Mouse (Mus musculus) liver, embryonic 16.5 days (tissue): ENCODE measurements around the gene Mtg2. TPM values are rescaled to one million over a fixed set of nuclear protein-coding genes. Genes with fewer than 3 reads are reported as not detected.

Experiments
- ATAC-seq: fragments of 200-750 bp; cut with Nextera tagmentation; 2 replicates; pipeline ENCODE4 v1.8.0; 2017; ENCODE audit warnings: low read depth, mild to moderate bottlenecking, moderate number of reproducible peaks, moderate library complexity
- H3K27ac ChIP-seq: fragments of 300-500 bp; sonication (generic); 2 replicates; pipeline ENCODE4 v1.5.1; 2014; ENCODE audit warnings: mild to moderate bottlenecking, low read length
- H3K27me3 ChIP-seq: fragments of 300-500 bp; sonication (generic); 2 replicates; pipeline ENCODE4 v1.6.1; 2014; ENCODE audit warnings: low read depth, low read length, mixed read lengths; ENCODE audit not compliant: control insufficient read depth, insufficient read depth
- H3K36me3 ChIP-seq: fragments of 300-500 bp; sonication (generic); 2 replicates; pipeline ENCODE4 v1.6.1; 2014; ENCODE audit warnings: mild to moderate bottlenecking; ENCODE audit not compliant: control insufficient read depth, insufficient read depth
- H3K4me1 ChIP-seq: fragments of 300-500 bp; sonication (generic); 2 replicates; pipeline ENCODE4 v1.6.1; 2014; ENCODE audit warnings: low read depth, low read length, mixed read lengths; ENCODE audit not compliant: control insufficient read depth
- H3K4me2 ChIP-seq: fragments of 300-500 bp; sonication (generic); 2 replicates; pipeline ENCODE4 v1.6.1; 2014; ENCODE audit warnings: low read depth, low read length, mixed read lengths
- H3K4me3 ChIP-seq: fragments of 300-500 bp; sonication (generic); 2 replicates; pipeline ENCODE4 v1.5.1; 2014; ENCODE audit warnings: low read depth, mild to moderate bottlenecking, low read length
- H3K9ac ChIP-seq: fragments of 300-500 bp; sonication (generic); 2 replicates; pipeline ENCODE4 v1.6.1; 2014; ENCODE audit warnings: low read depth, low read length
- H3K9me3 ChIP-seq: fragments of 300-500 bp; sonication (generic); replicated peaks from 2 replicates; pipeline ENCODE4 v1.6.1; 2016; ENCODE audit warnings: low read length; ENCODE audit not compliant: control insufficient read depth
- WGBS: fragments of 180-500 bp; shearing (Covaris S2); extraction: QIAGEN DNeasy Blood & Tissue Kit; methylation state at CpG from one replicate; pipeline ENCODE4 v1.1.7; 2014; ENCODE audit not compliant: insufficient replicate concordance; 5-methylcytosine and 5-hydroxymethylcytosine counted together
- polyA plus RNA-seq: library from polyadenylated mRNA; unstranded; fragments of >200 nt; fragmentation: Nextera tagmentation; extraction: Ambion mirVana; gene quantifications from 2 replicates; pipeline ENCODE4 v1.2.1, GENCODE M21; 2015

Gene Mtg2
- polyA plus RNA-seq, 1 experiment from 2014 or later, result 9.7 TPM

DNA sequence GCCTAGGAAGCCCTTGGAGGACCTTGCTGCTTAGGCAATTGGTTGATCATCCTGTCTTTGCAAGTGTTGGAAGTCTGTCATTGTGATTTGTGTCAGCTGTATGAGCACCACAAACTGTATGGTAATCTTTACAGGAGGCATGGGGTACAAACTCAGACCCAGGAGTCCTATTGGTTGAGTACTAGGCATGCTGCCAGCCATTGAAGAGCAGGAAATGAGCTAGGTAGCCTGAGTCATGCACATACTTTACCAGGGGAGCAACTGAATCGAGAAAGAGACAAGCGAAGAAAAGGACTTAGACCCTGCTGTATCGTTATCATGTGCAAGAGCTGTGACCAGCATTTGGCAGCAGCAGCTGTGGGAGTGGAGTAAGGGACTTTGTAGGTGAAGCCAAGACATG is 37.5 kb upstream of the Mtg2 start:
- Histone ChIP-seq H3K4me1 (no peaks in the 10 kb centered on the region), H3K4me3 (no peak overlapping the region), H3K27ac (no peak overlapping the region), H3K9ac (no peak overlapping the region), H3K27me3 (no peaks in the 10 kb centered on the region), H3K36me3 (peaks cover 63% of the 10 kb centered on the region), H3K9me3 (no peaks in the 10 kb centered on the region), H3K4me2 (no peak overlapping the region)
- ATAC-seq, result no peak
- WGBS, result 65% methylated on average over 3 of the region's 3 CpGs

GRCm38 (mm10) chr2:180033956-180034355 is 36.4 kb upstream of the Mtg2 start:
- Histone ChIP-seq H3K4me2 (no peak overlapping the region), H3K4me1 (no peaks in the 10 kb centered on the region), H3K9ac (no peak overlapping the region), H3K27me3 (no peaks in the 10 kb centered on the region), H3K9me3 (no peaks in the 10 kb centered on the region), H3K4me3 (no peak overlapping the region), H3K27ac (no peak overlapping the region), H3K36me3 (peaks cover 72% of the 10 kb centered on the region)
- WGBS, result 66% methylated on average over 3 of the region's 3 CpGs
- ATAC-seq, result no peak

DNA sequence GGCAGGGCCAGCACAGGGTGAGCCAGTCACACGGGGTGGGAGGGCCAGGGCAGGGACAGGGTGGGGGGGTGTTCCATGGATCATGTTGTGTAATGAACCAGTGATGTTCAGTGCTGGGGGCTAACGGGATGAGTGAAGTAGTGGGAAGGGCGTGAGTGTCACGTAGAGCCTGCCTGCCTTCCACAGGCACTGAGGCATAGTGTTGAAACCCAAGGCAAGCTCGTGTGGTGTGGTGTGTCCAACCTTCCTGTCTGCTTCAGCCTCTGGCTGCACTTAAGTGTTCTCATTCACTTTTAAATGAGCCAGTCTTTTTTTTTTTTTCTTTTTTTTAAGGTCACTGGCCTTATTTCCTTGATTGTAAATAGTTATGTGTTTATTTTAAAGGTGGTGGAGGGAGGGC is 35.6 kb upstream of the Mtg2 start:
- Histone ChIP-seq H3K4me2 (no peak overlapping the region), H3K36me3 (peaks cover 72% of the 10 kb centered on the region), H3K9me3 (no peaks in the 10 kb centered on the region)

GRCm38 (mm10) chr2:180040406-180040805 is 30.0 kb upstream of the Mtg2 start:
- Histone ChIP-seq H3K36me3 (peaks cover 35% of the 10 kb centered on the region), H3K27ac (peak overlapping the region; percentile 58; the same call in 1 of the 2 replicates), H3K4me2 (peak overlapping the region; percentile 100), H3K9me3 (no peaks in the 10 kb centered on the region), H3K9ac (0 out of 2 replicates have a peak overlapping the region, but pooled peaks have one; percentile 18), H3K4me3 (peak overlapping the region; percentile 95; the same call in 1 of the 2 replicates), H3K4me1 (peaks cover 26% of the 10 kb centered on the region), H3K27me3 (peaks cover 5% of the 10 kb centered on the region; the same call in 1 of the 2 replicates)
- 39% methylated on average over 6 of the region's 6 CpGs for WGBS
- ATAC-seq, result no peak

More for the DNA sequence above, 35.6 kb upstream of the Mtg2 start:
- no peak for ATAC-seq
- no peaks in the 10 kb centered on the region for H3K27me3 ChIP-seq
- no peak overlapping the region for H3K4me3 ChIP-seq
- no peaks in the 10 kb centered on the region; the same call in 1 of the 2 replicates for H3K4me1 ChIP-seq
- no peak overlapping the region for H3K27ac ChIP-seq
- 57% methylated on average over 5 of the region's 5 CpGs for WGBS
- H3K9ac ChIP-seq, result no peak overlapping the region

GRCm38 (mm10) chr2:180041577-180042255 is 28.7 kb upstream of the Mtg2 start:
- Histone ChIP-seq H3K36me3 (peaks cover 24% of the 10 kb centered on the region), H3K27me3 (peaks cover 5% of the 10 kb centered on the region; the same call in 1 of the 2 replicates), H3K4me1 (peaks cover 26% of the 10 kb centered on the region), H3K9ac (peak overlapping the region; percentile 93), H3K9me3 (no peaks in the 10 kb centered on the region), H3K4me2 (peak overlapping the region; percentile 100), H3K4me3 (peak overlapping the region; percentile 95), H3K27ac (peak overlapping the region; percentile 94)
- peak; percentile 53 for ATAC-seq
- under 1% methylated on average over 66 of the region's 66 CpGs for WGBS

DNA sequence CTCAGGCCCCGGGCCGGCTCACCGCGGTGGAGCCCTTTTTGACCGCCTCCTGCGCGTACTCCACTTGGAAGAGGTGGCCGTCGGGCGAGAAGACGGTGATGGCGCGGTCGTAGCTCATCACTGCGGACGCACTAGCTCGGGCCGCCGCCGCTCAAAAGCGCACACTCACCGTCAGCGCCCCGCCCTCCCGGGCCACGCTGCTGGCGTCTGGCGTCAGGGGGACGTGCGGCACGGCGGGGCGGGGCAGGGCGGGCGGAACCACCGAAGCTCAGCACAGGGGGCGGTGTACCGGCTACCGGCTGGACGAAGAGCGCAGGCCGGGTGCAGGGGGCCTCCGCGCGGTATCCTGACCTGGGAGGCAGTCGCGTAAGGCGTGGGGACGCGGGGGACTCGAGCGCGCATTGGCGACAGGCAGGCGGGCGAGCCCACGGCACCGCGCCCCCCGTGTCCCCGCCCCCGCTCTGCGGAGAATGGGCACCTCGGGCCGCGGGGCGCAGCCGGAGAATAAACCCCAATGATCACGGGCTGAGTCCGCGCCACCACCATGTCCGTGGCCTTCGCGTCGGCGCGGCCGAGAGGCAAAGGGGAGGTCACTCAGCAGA is 28.0 kb upstream of the Mtg2 start, which contains the start of the genes Psma7 and Ss18l1:
Gene Psma7 (minus strand): TSS at position 178 of the 602 bp plus-strand sequence.
Gene Ss18l1 (plus strand): TSS at position 254 of the 602 bp plus-strand sequence.
- ATAC-seq, result peak; percentile 97
- Histone ChIP-seq H3K9ac (peak within 1 kb of the TSS; percentile 93), H3K9me3 (no peaks in the 10 kb centered on the region), H3K4me1 (peaks cover 26% of the 10 kb centered on the region), H3K36me3 (peaks cover 18% of the 10 kb centered on the region), H3K4me3 (peak within 1 kb of the TSS; percentile 95), H3K4me2 (peak within 1 kb of the TSS; percentile 100), H3K27me3 (peaks cover 5% of the 10 kb centered on the region; the same call in 1 of the 2 replicates), H3K27ac (peak within 1 kb of the TSS; percentile 94)
- under 1% methylated on average over 69 of the region's 78 CpGs for WGBS

- H3K4me2 ChIP-seq, result peak overlapping the region; percentile 100
- H3K27ac ChIP-seq, result peak overlapping the region; percentile 69
- H3K9me3 ChIP-seq, result no peaks in the 10 kb centered on the region
- under 1% methylated on average over 64 of the region's 66 CpGs for WGBS
- H3K4me1 ChIP-seq, result peaks cover 26% of the 10 kb centered on the region
- peak overlapping the region; percentile 93 for H3K9ac ChIP-seq
- H3K27me3 ChIP-seq, result peaks cover 5% of the 10 kb centered on the region; the same call in 1 of the 2 replicates
- peaks cover 12% of the 10 kb centered on the region for H3K36me3 ChIP-seq
- no peak for ATAC-seq
- H3K4me3 ChIP-seq, result peak overlapping the region; percentile 95
These were observed 27.4 kb upstream of the Mtg2 start for GRCm38 (mm10) chr2:180042858-180043515.

DNA sequence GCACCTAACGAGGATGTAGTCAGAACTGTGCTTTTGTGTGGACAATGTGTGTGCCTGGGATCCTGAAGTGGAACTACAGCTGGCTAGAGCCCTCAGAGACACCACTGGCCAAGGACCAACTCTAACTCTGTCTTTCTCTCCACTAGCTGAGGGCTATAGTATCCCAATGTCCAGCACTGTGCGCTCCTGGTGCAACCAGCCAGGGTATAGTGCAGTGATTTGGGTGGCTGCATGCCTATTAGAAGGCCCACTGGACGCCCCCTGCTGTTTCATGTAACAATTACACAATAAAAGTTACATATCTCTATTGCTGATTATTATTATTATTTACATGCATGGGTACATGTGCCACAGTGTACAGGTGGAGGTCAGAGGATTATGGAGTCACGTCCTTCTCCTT is 25.1 kb upstream of the Mtg2 start:
- H3K9ac ChIP-seq, result no peak overlapping the region
- H3K4me1 ChIP-seq, result peaks cover 21% of the 10 kb centered on the region
- H3K9me3 ChIP-seq, result no peaks in the 10 kb centered on the region
- H3K27me3 ChIP-seq, result peaks cover 5% of the 10 kb centered on the region; the same call in 1 of the 2 replicates
- H3K27ac ChIP-seq, result no peak overlapping the region
- H3K36me3 ChIP-seq, result no peaks in the 10 kb centered on the region
- ATAC-seq, result no peak
- no peak overlapping the region for H3K4me2 ChIP-seq
- H3K4me3 ChIP-seq, result no peak overlapping the region
- 39% methylated on average over 4 of the region's 4 CpGs for WGBS
